ENCODE assay signal across 32 mouse cellular contexts in the genomic region with DNA sequence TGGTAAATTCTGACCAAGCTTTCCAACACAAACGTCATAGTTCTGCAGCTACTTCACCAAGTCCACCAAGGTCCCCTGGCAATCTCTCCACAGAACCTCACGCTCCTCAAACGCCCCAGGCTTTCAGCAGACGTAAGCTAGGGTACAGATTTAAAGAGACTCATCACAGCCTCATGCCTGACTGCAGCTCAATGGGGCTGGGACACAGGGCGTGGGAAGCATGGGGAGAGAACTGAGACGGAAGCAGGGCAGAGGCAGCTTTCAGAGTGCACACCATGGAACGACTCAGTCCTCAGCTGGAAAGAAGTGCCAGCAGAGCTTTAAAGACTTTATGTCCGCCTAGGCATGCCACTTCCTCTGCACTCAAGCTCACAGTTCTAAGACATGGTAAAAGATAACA. TPM values are rescaled to one million over a fixed set of nuclear protein-coding genes. Genes with fewer than 3 reads are reported as not detected.
DNase-seq lines count a peak whose midpoint lies in the region; ATAC-seq and TF ChIP-seq lines count a peak whose summit lies in the region.
"Had no signal": no experiment of that assay in that cellular context is flagged by ENCODE, and none has a peak within 500 bp of the region (broad histone marks: within the 10 kb centered on the region; RNA-seq: fewer than 3 reads in every experiment).

No protein-coding gene starts in this region.

- no peak for ATAC-seq in heart, embryonic 16.5 days (replicated peaks; ENCODE audit: extremely low read depth, insufficient read depth, low FRiP score)
- no peak for ATAC-seq in lung, embryonic 14.5 days (ENCODE audit: insufficient read depth)
- ATAC-seq in stomach, embryonic 16.5 days (ENCODE audit: insufficient read depth, low FRiP score), result no peak
- no peak for ATAC-seq in stomach, postnatal 0 days (ENCODE audit: low FRiP score, low TSS enrichment)
- ATAC-seq: activated CD4-positive, CD25-positive, alpha-beta regulatory T cell, adult 4 months; CD4-positive, CD25-positive, alpha-beta regulatory T cell, adult 4 months; forebrain, embryonic 14.5 days; inflammation-experienced regulatory T-cells, adult 6 months; midbrain, embryonic 15.5 days had no signal

- WGBS in heart, embryonic 16.5 days, result 59% methylated on average over 8 of the region's 8 CpGs
- 67% methylated on average over 8 of the region's 8 CpGs for WGBS in lung, embryonic 14.5 days
- 71% methylated on average over 8 of the region's 8 CpGs for WGBS in stomach, embryonic 16.5 days
- 55% methylated on average over 8 of the region's 8 CpGs for WGBS in stomach, postnatal 0 days

- no peaks in the 10 kb centered on the region for H3K9me3 ChIP-seq in heart, embryonic 16.5 days (replicated peaks; ENCODE audit: control insufficient read depth, low read length)
- H3K9me3 ChIP-seq in lung, embryonic 14.5 days (ENCODE audit: low read depth, low read length), result no peaks in the 10 kb centered on the region
- H3K9me3 ChIP-seq in stomach, embryonic 16.5 days (replicated peaks; ENCODE audit: control insufficient read depth, low read length), result no peaks in the 10 kb centered on the region
- no peaks in the 10 kb centered on the region for H3K9me3 ChIP-seq in stomach, postnatal 0 days (ENCODE audit: control insufficient read depth, low read length)
- H3K9me3 ChIP-seq: embryonic facial prominence, embryonic 12.5 days; hindbrain, embryonic 10.5 days; hindbrain, embryonic 15.5 days; kidney, embryonic 15.5 days; limb, embryonic 12.5 days; midbrain, embryonic 10.5 days; midbrain, embryonic 15.5 days; neural tube, embryonic 15.5 days; stomach, embryonic 15.5 days had no signal

- no peak for TF ChIP-seq EP300 in stomach, postnatal 0 days (optimal IDR thresholded peaks at IDR 0.05)

- H3K27me3 ChIP-seq in heart, embryonic 16.5 days (ENCODE audit: control insufficient read depth, insufficient read depth, low read length), result no peaks in the 10 kb centered on the region
- no peaks in the 10 kb centered on the region for H3K27me3 ChIP-seq in lung, embryonic 14.5 days (ENCODE audit: insufficient read depth, low read length)
- H3K27me3 ChIP-seq in stomach, embryonic 16.5 days (ENCODE audit: control insufficient read depth, insufficient read depth, low read length), result no peaks in the 10 kb centered on the region
- H3K27me3 ChIP-seq in stomach, postnatal 0 days (ENCODE audit: control insufficient read depth, insufficient read depth, low read length), result no peaks in the 10 kb centered on the region
- H3K27me3 ChIP-seq: embryonic facial prominence, embryonic 12.5 days; hindbrain, embryonic 15.5 days; kidney, embryonic 15.5 days; limb, embryonic 12.5 days; midbrain, embryonic 15.5 days; neural tube, embryonic 15.5 days; stomach, embryonic 15.5 days had no signal

- H3K4me2 ChIP-seq in heart, embryonic 16.5 days (ENCODE audit: low read depth, low read length), result no peak overlapping the region
- H3K4me2 ChIP-seq in lung, embryonic 14.5 days, result no peak overlapping the region
- no peak overlapping the region for H3K4me2 ChIP-seq in stomach, embryonic 16.5 days (ENCODE audit: low read depth, low read length)
- H3K4me2 ChIP-seq in stomach, postnatal 0 days (replicated peaks; ENCODE audit: low read depth), result no peak overlapping the region
- H3K4me2 ChIP-seq: embryonic facial prominence, embryonic 12.5 days; hindbrain, embryonic 15.5 days; kidney, embryonic 15.5 days; limb, embryonic 12.5 days; midbrain, embryonic 15.5 days; neural tube, embryonic 15.5 days; stomach, embryonic 15.5 days had no signal

- DNase-seq in heart, postnatal 10 days, result no peak
- DNase-seq in lung, embryonic 14.5 days, result no peak
- DNase-seq in lung, postnatal 14 days, result no peak
- no peak for DNase-seq in stomach, postnatal 0 days (ENCODE audit: low spot score)
- DNase-seq in testis, postnatal 10 days (ENCODE audit: low spot score), result no peak
- DNase-seq: adrenal gland, adult 8-10 months; cerebellum, adult 11-12 months; cerebellum, adult 9-11 months; embryo, embryonic 11 days; gastrocnemius, postnatal 14 days; kidney, adult 11 months; kidney, postnatal 25 days; retina, postnatal 1 day; right cerebral cortex, postnatal 25 days; thymus, adult 2 months; thymus, postnatal 36 days had no signal

- H3K27ac ChIP-seq in heart, embryonic 16.5 days (ENCODE audit: low read length), result peak overlapping the region; percentile 20
- H3K27ac ChIP-seq in lung, embryonic 14.5 days (ENCODE audit: low read depth), result peak overlapping the region; percentile 37
- peak overlapping the region; percentile 44 for H3K27ac ChIP-seq in stomach, embryonic 16.5 days (ENCODE audit: low read length)
- no peak overlapping the region for H3K27ac ChIP-seq in stomach, postnatal 0 days (replicated peaks)
- H3K27ac ChIP-seq: embryonic facial prominence, embryonic 12.5 days; hindbrain, embryonic 10.5 days; hindbrain, embryonic 15.5 days; kidney, embryonic 15.5 days; limb, embryonic 12.5 days; liver, embryonic 14.5 days; midbrain, embryonic 10.5 days; midbrain, embryonic 15.5 days; neural tube, embryonic 15.5 days had no signal

- H3K4me3 ChIP-seq in heart, embryonic 16.5 days (ENCODE audit: low read length), result no peak overlapping the region
- no peak overlapping the region for H3K4me3 ChIP-seq in lung, embryonic 14.5 days (ENCODE audit: low read depth, low read length)
- no peak overlapping the region for H3K4me3 ChIP-seq in stomach, embryonic 16.5 days (replicated peaks; ENCODE audit: low read length)
- no peak overlapping the region for H3K4me3 ChIP-seq in stomach, postnatal 0 days (ENCODE audit: low read depth, low read length)
- H3K4me3 ChIP-seq: embryonic facial prominence, embryonic 12.5 days; hindbrain, embryonic 10.5 days; hindbrain, embryonic 15.5 days; kidney, embryonic 15.5 days; limb, embryonic 12.5 days; midbrain, embryonic 10.5 days; midbrain, embryonic 15.5 days; neural tube, embryonic 15.5 days; stomach, embryonic 15.5 days had no signal

- intact Hi-C loops in heart, postnatal 10 days (cut with DNase I), result no loop called here

- H3K36me3 ChIP-seq in heart, embryonic 16.5 days (ENCODE audit: control insufficient read depth, insufficient read depth), result peaks cover 12% of the 10 kb centered on the region
- peaks cover 19% of the 10 kb centered on the region for H3K36me3 ChIP-seq in lung, embryonic 14.5 days (ENCODE audit: insufficient read depth)
- peaks cover 5% of the 10 kb centered on the region; the same call in 1 of the 2 replicates for H3K36me3 ChIP-seq in stomach, embryonic 16.5 days (ENCODE audit: control insufficient read depth, insufficient read depth, low read length)
- no peaks in the 10 kb centered on the region; the same call in 1 of the 2 replicates for H3K36me3 ChIP-seq in stomach, postnatal 0 days (ENCODE audit: control insufficient read depth, insufficient read depth, low read length)

- H3K4me1 ChIP-seq in heart, embryonic 16.5 days (ENCODE audit: control insufficient read depth, insufficient read depth, low read length), result peaks cover 22% of the 10 kb centered on the region
- peaks cover 2% of the 10 kb centered on the region; the same call in 1 of the 2 replicates for H3K4me1 ChIP-seq in lung, embryonic 14.5 days (ENCODE audit: insufficient read depth)
- H3K4me1 ChIP-seq in stomach, embryonic 16.5 days (ENCODE audit: control insufficient read depth, insufficient read depth, low read length), result peaks cover 6% of the 10 kb centered on the region; the same call in 1 of the 2 replicates
- 0 out of 2 replicates have a peak, but pooled peaks cover 2% of the 10 kb centered on the region for H3K4me1 ChIP-seq in stomach, postnatal 0 days (replicated peaks; ENCODE audit: control insufficient read depth, insufficient read depth)
- H3K4me1 ChIP-seq: embryonic facial prominence, embryonic 12.5 days; hindbrain, embryonic 10.5 days; hindbrain, embryonic 15.5 days; kidney, embryonic 15.5 days; limb, embryonic 12.5 days; midbrain, embryonic 10.5 days; midbrain, embryonic 15.5 days; neural tube, embryonic 15.5 days; stomach, embryonic 15.5 days had no signal

- TF ChIP-seq CTCF in lung, embryonic 14.5 days (IDR thresholded peaks at IDR 0.05; ENCODE audit: low read depth), result no peak
- no peak for TF ChIP-seq CTCF in stomach, postnatal 0 days (IDR thresholded peaks at IDR 0.05; ENCODE audit: low read depth)

- no peak overlapping the region for H3K9ac ChIP-seq in heart, embryonic 16.5 days (ENCODE audit: low read length)
- H3K9ac ChIP-seq in lung, embryonic 14.5 days, result no peak overlapping the region
- H3K9ac ChIP-seq in stomach, embryonic 16.5 days (ENCODE audit: low read length), result no peak overlapping the region
- no peak overlapping the region for H3K9ac ChIP-seq in stomach, postnatal 0 days (ENCODE audit: low read length)
- H3K9ac ChIP-seq: embryonic facial prominence, embryonic 12.5 days; hindbrain, embryonic 15.5 days; kidney, embryonic 15.5 days; limb, embryonic 12.5 days; liver, embryonic 14.5 days; midbrain, embryonic 15.5 days; neural tube, embryonic 15.5 days; stomach, embryonic 15.5 days had no signal

RNA-seq across cellular contexts. Expression of a gene that starts 19.2 kb away (rescaled TPM):
- 86.0 and 98.0 TPM in 2 replicates for polyA plus RNA-seq in heart, embryonic 16.5 days (2015; fragmentation: Nextera tagmentation; extraction: Ambion mirVana)
- total RNA-seq in heart, postnatal 10 days (2021), result 10 to 100 TPM; 45.0 to 45.3 TPM
- 147 TPM in 2 replicates for polyA plus RNA-seq in lung, embryonic 14.5 days (2014; fragmentation: Nextera tagmentation; extraction: Ambion mirVana)
- 114 and 119 TPM in 2 replicates for polyA plus RNA-seq in stomach, embryonic 16.5 days (2015; fragmentation: Nextera tagmentation; extraction: Ambion mirVana)
- polyA plus RNA-seq in stomach, postnatal 0 days (2015; fragmentation: Nextera tagmentation; extraction: Ambion mirVana), result 95.3 and 99.2 TPM in 2 replicates

RNA-seq across cellular contexts. Expression of a gene that starts 19.2 kb away (rescaled TPM):
- 13.1 and 13.3 TPM in 2 replicates for polyA plus RNA-seq in heart, embryonic 16.5 days (2015; fragmentation: Nextera tagmentation; extraction: Ambion mirVana)
- 10 to 100 TPM; 38.1 to 48.5 TPM for total RNA-seq in heart, postnatal 10 days (2021)
- polyA plus RNA-seq in lung, embryonic 14.5 days (2014; fragmentation: Nextera tagmentation; extraction: Ambion mirVana), result 17.1 and 19.3 TPM in 2 replicates
- polyA plus RNA-seq in stomach, embryonic 16.5 days (2015; fragmentation: Nextera tagmentation; extraction: Ambion mirVana), result 11.8 and 12.4 TPM in 2 replicates
- polyA plus RNA-seq in stomach, postnatal 0 days (2015; fragmentation: Nextera tagmentation; extraction: Ambion mirVana), result 4.8 and 5.0 TPM in 2 replicates

RNA-seq across cellular contexts. Expression of a gene that starts 44.6 kb away (rescaled TPM):
- 16.3 and 17.7 TPM in 2 replicates for polyA plus RNA-seq in heart, embryonic 16.5 days (2015; fragmentation: Nextera tagmentation; extraction: Ambion mirVana)
- total RNA-seq in heart, postnatal 10 days (2021), result 10 to 100 TPM; 33.6 to 36.3 TPM
- 38.5 and 39.7 TPM in 2 replicates for polyA plus RNA-seq in lung, embryonic 14.5 days (2014; fragmentation: Nextera tagmentation; extraction: Ambion mirVana)
- 22.3 and 23.1 TPM in 2 replicates for polyA plus RNA-seq in stomach, embryonic 16.5 days (2015; fragmentation: Nextera tagmentation; extraction: Ambion mirVana)
- polyA plus RNA-seq in stomach, postnatal 0 days (2015; fragmentation: Nextera tagmentation; extraction: Ambion mirVana), result 9.2 and 10.5 TPM in 2 replicates
